Mouse (Mus musculus) kidney, postnatal 36 days (tissue): ENCODE results near the gene Dqx1.

ENCODE experiments used
- DNase-seq, 2 experiments: peaks; one replicate each; pipeline ENCODE4 v3.0.0; 2021 to 2022; ENCODE audit warnings: mixed read lengths in 2 of 2

Dqx1 gene

GRCm38 (mm10) chr6:83057790-83058189, at the start of gene Dqx1:
TSS of gene Dqx1 (plus strand) at chr6:83057844.
- DNase-seq, result peak; percentile 83 to 89

GRCm38 (mm10) chr6:83008659-83009058, 49.0 kb upstream of the Dqx1 start:
- no peak for DNase-seq

DNA sequence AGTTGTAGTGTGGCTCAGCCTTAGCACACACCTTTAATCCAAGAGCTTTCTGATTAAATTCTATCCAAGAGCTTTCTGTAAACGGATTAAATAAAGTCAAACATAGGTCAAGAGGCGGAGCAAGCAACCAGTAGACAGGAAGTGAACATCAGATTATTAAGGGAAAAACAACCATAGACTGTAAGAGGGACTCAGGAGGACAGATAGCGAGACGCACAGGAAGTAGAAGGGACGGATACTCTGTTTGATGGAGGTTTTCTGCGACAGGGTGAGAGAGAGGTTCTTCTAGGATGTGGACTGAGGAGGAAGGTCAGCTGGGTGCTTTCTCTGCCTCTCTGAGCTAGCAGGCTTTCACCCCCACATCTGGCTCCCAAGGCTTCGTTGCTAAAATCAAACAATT, 47.6 kb upstream of the Dqx1 start:
- no peak for DNase-seq

DNA sequence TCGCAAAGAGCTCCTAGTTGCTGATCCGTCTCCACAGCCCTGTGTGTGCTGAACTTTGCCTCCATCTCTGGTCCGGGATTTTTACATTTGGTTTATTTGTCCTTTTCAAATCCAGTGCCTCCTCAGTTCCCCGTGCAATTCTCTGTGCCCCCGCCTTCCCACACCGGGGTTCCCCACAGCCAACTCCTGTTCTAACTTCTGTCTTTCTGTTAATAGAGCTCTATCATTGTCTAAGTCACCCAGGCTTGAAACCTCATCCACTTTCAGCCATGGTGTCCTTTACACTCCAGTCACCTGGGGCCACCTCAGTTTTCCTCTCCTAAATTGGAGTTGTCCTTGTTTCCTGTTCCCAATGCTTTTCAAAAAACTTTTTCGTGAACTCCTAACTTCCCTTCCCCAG, 46.4 kb upstream of the Dqx1 start:
- DNase-seq, result no peak

GRCm38 (mm10) chr6:83011756-83012155, 45.9 kb upstream of the Dqx1 start:
- DNase-seq, result no peak

DNA sequence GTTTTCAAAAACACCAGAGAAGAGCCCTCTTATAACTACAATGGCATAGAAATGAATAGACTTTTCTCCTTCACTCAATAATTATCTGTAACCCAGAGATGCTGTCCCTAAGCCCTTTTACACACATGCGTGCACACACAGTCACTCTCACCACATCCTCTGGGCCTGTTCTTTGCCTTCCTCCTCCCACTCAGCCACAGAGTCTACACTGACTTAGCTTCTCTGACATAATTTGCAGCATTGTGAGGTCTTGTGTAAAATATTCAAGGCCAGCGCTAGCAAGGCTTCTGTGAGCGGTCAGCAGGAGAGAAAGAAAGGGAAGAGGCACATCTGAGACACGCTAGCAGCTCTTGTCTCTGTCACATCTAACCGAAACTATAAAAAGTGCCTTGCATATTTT, 44.2 kb upstream of the Dqx1 start:
- no peak for DNase-seq

GRCm38 (mm10) chr6:83014482-83015466, 42.9 kb upstream of the Dqx1 start:
- DNase-seq, result no peak

DNA sequence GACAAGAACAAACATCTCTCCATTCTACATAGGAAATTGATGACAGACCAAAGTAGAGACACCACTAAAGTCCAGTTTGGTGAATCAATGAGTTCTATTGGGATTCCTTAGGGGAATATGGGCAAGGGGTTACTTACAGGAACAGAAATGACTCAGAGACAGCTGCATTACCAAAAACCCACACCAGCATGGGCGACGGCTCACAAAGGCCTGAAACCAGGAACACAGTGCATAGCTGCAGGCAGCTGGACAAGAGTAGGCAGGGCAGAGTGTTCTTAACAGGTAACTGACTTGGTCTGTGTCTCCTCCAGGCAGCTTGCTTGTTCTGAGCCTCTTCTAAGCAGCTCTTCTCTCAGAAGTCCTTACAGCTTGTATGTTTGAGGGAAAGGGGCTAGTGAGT, 41.9 kb upstream of the Dqx1 start:
- DNase-seq, result no peak

DNA sequence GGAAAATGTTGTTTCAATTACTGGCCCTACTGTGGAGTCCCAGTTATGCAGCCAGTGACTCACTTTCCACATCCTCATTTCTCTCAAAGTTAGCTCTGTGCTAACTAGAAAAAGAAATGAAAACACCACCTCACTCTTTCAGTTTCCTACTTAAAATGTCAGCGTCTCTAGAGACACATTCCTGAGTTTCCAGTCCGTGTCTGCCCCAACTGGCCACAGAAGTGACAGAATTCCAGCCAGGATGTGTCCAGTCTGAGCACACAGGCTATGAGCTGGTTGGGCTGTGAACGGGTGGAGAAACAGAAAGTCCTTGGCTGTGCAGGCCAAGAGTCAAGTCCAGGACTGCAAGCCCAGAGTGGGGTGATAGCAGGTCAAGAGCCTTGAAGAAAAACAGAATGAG, 40.5 kb upstream of the Dqx1 start:
- DNase-seq, result peak in 1 of 2 experiments; percentile 18

DNA sequence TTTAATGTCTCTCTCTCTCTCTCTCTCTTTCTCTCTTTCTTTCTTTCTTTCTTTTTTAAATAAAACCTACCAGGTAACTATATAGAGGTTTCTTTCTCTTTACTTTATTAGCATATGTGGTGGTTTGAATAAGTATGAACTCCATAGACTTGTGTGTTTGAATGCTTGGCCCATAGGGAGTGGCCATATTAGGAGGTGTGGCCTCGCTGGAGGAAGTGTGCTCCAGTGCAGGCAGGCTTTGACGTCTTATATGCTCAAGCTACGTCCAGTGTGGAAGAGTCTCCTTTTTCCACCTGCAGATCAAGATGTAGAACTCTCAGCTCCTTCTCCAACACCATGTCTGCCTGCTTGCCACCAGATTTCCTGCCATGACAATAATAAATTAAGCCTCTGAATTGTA, 38.6 kb upstream of the Dqx1 start:
- DNase-seq, result no peak

- DNase-seq, result no peak
Measured at GRCm38 (mm10) chr6:83020121-83020520, 37.5 kb upstream of the Dqx1 start.

DNA sequence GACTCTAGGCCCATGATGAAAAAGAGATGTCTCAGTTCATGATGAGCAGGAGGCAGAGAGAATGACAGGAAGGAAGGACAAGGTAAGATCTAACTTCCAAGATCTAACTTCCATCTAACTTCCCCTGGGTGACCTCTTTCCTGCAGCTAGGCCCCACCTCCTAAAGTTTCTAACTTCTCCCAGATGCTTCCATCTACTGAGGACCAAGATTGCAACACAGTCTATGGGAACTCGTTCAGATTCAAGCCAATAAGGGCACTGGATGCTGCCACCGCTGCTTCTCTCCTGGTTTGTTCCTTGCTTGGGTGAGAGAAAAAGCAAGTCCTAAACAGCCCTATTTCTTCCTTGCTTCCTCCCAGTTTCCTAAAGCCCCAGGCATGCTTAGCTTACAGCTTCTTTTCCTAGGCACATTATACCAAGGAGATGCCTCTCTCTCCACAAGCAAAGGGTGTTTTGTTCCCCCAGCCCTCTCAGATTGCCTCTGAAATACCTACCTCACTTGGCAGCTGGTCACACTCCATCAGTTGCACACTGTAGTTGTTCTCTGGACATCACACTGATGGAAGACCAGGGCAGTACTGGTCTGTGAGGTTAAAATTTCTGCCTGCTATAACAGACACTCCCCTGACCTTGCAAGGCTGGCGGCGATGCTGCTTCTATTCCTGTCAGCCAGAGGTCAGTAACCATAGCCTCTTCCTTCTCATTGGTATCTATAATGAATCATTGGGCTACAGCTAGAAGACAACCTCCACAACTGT, 36.6 kb upstream of the Dqx1 start:
- no peak for DNase-seq

DNA sequence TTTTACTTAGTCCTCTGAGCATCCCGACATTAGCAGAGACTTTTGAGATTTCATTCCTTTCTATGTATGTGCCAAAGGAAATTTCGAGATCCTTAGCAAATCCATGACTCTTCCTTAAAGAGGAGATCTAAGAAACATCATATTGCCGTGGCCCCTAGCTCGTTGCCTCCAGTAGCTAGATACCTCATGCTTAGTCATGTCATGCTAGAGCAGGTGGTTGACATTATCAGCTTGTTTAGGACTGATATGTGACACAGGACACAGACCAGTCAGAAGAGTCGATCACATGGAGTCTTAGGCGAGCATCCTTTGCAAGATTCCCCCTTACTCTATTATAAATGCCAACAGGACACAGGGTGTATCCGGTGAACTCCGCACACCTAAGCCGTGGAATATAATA, 34.6 kb upstream of the Dqx1 start:
- DNase-seq, result no peak

DNA sequence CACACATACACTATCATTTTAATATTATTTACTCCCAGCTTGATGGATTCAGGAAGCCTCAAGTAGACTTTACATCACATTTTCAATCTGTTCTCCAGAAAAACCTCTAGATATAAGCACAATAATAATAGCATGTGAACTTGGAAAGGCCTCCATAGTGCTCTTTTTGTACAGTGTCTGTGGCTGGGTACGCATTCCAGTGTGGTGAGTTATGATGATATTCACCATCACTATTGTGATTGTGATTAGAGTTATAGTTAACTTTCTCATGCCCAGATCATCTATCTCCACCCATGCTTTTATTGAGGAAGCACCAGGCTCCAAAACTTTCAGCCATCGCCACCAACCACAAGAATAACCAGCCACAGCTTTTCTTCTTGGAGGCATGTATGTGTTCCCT, 33.9 kb upstream of the Dqx1 start:
- DNase-seq, result no peak

GRCm38 (mm10) chr6:83024421-83024820, 33.2 kb upstream of the Dqx1 start:
- no peak for DNase-seq

DNA sequence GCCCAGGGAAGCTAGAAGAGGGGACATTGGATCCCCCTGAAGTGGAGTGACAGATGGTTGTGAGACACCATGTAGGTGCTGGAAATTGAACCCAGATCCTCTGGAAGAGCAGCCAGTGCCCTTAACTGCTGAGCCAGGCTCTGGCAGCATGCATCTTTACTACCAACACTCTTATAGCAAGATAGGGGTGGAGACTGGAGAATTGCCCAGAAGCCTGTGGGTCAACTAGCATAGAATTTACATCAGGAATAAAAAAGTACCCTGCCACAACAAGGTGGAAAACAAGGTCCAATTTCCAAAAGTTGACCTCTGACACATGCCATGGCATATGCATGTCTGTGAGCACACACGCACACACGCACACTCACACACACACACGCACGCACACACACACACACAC, 32.4 kb upstream of the Dqx1 start:
- no peak for DNase-seq

GRCm38 (mm10) chr6:83027293-83027692, 30.4 kb upstream of the Dqx1 start:
- no peak for DNase-seq

GRCm38 (mm10) chr6:83027706-83028105, 29.9 kb upstream of the Dqx1 start:
- no peak for DNase-seq

GRCm38 (mm10) chr6:83029777-83030176, 27.9 kb upstream of the Dqx1 start:
- DNase-seq, result no peak

DNA sequence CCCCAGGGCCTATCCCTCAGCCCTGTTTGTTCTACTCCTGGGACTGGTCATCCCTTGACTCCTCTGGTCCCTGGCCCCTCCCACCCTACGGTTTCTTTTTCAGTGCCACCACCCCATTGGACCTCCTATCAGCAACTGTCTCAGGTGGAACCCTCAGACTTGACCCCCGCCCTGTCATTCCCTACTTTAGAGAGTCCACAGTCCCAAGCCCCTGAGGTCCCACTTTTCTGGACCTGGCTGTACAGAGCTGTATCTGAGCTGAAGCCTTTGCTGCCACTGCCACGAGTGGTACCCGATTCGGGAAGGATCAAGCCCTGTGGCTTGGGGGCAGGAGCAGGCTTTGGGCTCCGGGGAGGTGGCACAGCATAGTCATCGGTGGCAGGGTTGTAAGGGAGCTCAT, 26.5 kb upstream of the Dqx1 start:
- DNase-seq, result no peak

DNA sequence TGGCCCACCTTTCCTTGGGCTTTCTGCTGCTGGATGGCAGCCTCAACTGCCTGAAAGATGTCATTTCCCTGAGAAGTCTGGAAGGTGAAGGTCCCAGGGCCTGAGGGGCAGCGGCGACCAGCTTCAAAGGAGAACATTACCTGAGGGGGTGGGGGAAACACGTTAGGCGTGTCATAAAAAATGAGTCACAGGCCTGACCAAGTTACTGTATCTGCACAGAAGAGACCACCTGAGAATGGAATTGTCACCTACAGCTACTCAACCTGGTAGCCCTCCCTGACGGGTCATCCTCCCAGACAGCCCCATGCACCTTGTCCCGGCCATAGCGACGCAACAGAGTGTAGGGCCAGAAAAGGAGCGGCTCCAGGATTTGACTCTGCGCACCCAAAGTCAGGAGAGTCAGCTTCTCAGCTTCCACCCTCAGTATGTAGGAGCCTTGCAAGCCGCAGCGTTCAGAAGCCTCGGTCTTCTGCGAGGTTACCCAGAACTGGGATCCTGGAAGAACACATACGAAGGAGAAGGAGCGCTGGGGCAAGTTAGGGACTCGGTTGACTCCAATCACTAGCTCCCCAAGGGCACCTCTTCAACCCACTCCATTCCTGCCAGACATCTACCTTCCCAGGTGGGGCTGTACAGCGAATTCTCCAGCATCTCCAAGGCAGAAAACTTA, 25.6 kb upstream of the Dqx1 start:
- DNase-seq, result no peak

DNA sequence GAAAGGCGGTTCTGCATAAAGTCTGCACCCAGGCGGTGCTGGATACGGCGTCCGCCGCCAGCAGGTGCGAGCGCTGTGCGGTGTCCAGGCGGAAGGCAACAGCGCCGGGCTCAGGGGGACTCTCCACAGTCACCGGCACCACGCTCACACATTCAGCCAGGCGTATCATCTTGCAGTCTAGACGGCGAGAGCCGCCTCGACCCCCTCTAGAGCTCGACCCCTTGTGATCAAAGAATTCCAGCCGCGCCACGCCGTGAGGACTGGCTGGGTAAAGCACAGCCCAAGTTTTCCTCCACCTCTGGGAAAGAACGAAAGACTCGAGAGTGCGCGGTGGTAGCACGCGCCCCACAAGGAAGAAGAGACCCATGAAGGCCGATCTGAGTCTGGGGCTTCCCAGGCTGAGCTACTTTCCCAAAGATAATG, 24.9 kb upstream of the Dqx1 start:
- peak; percentile 20 to 61 for DNase-seq
